In the genomic region with DNA sequence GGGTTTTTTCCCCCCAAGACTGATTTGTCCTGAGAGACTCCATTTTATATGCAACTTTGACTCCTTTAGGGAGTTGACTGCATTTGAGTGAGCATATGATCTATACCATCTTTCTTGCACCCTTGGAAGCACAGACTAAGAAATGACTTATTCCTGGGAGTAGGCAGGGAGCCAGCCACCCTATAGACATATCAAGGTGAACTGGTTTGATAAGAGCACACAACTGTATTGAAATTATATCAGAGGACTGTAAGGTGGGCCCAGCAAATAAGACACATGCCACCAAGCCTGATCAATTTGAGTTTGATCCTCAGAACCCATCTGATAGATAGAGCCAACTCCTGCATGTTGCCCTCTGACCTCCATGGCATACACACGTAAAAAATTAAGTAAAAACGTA, we compare ENCODE assay signal across 37 mouse cellular contexts. TPM values are rescaled to one million over a fixed set of nuclear protein-coding genes. Genes with fewer than 3 reads are reported as not detected.
"Had no signal": no experiment of that assay in that cellular context is flagged by ENCODE, and none has a peak within 500 bp of the region (broad histone marks: within the 10 kb centered on the region; RNA-seq: fewer than 3 reads in every experiment).

No protein-coding gene starts in this region.

- H3K36me3 ChIP-seq: heart, embryonic 13.5 days; heart, embryonic 15.5 days; hindbrain, embryonic 13.5 days; hindbrain, embryonic 15.5 days; kidney, embryonic 15.5 days; limb, embryonic 13.5 days; limb, embryonic 15.5 days had no signal

- H3K27ac ChIP-seq: heart, adult 2 months; heart, embryonic 13.5 days; heart, embryonic 15.5 days; hindbrain, embryonic 13.5 days; hindbrain, embryonic 15.5 days; hindbrain, postnatal 0 days; kidney, embryonic 15.5 days; kidney, postnatal 0 days; limb, embryonic 13.5 days; limb, embryonic 15.5 days had no signal

- H3K27me3 ChIP-seq: heart, embryonic 15.5 days; hindbrain, embryonic 15.5 days; kidney, embryonic 15.5 days; limb, embryonic 15.5 days had no signal

- H3K4me2 ChIP-seq: heart, embryonic 11.5 days; heart, embryonic 13.5 days; heart, embryonic 15.5 days; hindbrain, embryonic 13.5 days; hindbrain, embryonic 15.5 days; kidney, embryonic 15.5 days; limb, embryonic 13.5 days; limb, embryonic 15.5 days had no signal

- H3K9me3 ChIP-seq: heart, embryonic 13.5 days; heart, embryonic 15.5 days; hindbrain, embryonic 13.5 days; hindbrain, embryonic 15.5 days; kidney, embryonic 15.5 days; limb, embryonic 13.5 days; limb, embryonic 15.5 days had no signal

- ATAC-seq: hindbrain, postnatal 0 days; intestine, embryonic 16.5 days had no signal

- H3K4me3 ChIP-seq: heart, adult 2 months; heart, embryonic 13.5 days; heart, embryonic 15.5 days; hindbrain, embryonic 13.5 days; hindbrain, embryonic 15.5 days; kidney, embryonic 15.5 days; limb, embryonic 13.5 days; limb, embryonic 15.5 days had no signal

- DNase-seq: gastrocnemius, postnatal 14 days; gastrocnemius, postnatal 36 days; heart, adult 2 months; heart, postnatal 14 days; heart, postnatal 36 days; kidney, adult 11 months; kidney, adult 2 months; kidney, adult 9 months; kidney, postnatal 14 days; kidney, postnatal 36 days; layer of hippocampus, adult 9-11 months; layer of hippocampus, postnatal 36 days; left cerebral cortex, postnatal 4 days had no signal

- H3K9ac ChIP-seq: heart, embryonic 13.5 days; heart, embryonic 15.5 days; hindbrain, embryonic 13.5 days; hindbrain, embryonic 15.5 days; kidney, embryonic 15.5 days; limb, embryonic 13.5 days; limb, embryonic 15.5 days had no signal

RNA-seq across cellular contexts. Expression of a gene that starts 46.9 kb away (rescaled TPM):
- total RNA-seq: gastrocnemius, adult 18-20 months; gastrocnemius, adult 8-10 months; gastrocnemius, postnatal 14 days; gastrocnemius, postnatal 36 days; heart, adult 2 months; heart, postnatal 14 days; heart, postnatal 36 days; hematopoietic stem cell, adult 5-6 weeks; hindbrain, postnatal 0 days; layer of hippocampus, postnatal 14 days; layer of hippocampus, postnatal 36 days; left cerebral cortex, adult 18-20 months; left cerebral cortex, adult 8-10 months; left cerebral cortex, postnatal 10 days; left cerebral cortex, postnatal 25 days; left cerebral cortex, postnatal 4 days had no signal
- polyA plus RNA-seq: heart, adult 2 months; heart, embryonic 11.5 days; heart, embryonic 13.5 days; heart, embryonic 15.5 days; heart, postnatal 0 days; hindbrain, embryonic 11.5 days; hindbrain, embryonic 13.5 days; hindbrain, embryonic 15.5 days; hindbrain, postnatal 0 days; intestine, embryonic 14.5 days; intestine, embryonic 16.5 days; kidney, adult 2 months; kidney, embryonic 15.5 days; kidney, postnatal 0 days; large intestine, adult 2 months; limb, embryonic 11.5 days; limb, embryonic 13.5 days; limb, embryonic 15.5 days had no signal
